Mouse (Mus musculus) retina, embryonic 14.5 days (tissue): ENCODE results near the gene Gpatch3.

Source experiments
- DNase-seq: peaks from one replicate; pipeline ENCODE4 v3.0.0-alpha.2; 2015; ENCODE audit warnings: low spot score

The Gpatch3 gene

DNA sequence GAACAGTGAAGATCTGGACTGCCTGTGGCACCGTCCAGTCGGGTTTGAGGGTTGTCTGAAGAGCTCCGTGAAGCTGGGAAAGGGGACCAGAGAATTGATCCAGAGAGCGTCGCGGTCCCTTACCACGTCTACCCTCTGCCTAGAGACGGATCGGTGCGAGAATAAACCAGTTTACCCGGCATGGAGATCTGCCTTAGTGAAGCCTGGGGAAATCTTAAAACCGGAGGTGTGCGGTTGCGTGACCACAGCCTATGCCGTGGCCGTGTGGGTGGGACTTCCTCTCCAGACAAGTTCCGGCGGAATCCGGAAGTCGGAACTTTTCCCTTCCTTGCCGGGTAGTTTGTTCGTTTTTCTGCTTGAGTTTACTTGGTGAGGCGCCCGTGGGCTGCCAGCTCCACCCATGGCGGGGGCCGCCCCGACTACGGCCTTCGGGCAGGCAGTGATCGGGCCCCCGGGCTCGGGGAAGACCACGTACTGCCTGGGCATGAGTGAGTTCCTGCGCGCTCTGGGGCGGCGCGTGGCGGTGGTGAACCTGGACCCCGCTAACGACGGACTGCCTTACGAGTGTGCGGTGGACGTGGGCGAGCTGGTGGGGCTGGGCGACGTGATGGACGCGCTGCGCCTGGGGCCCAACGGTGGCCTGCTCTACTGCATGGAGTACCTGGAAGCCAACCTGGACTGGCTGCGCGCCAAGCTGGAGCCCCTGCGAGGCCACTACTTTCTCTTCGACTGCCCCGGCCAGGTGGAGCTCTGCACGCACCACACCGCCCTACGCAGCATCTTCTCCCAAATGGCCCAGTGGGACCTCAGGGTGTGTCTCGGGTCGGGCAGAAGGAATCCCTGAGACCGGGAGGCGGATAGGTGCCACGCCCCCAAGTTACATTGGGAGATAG is 9.8 kb downstream of the Gpatch3 start, which contains the start of gene Gpn2:
Gene Gpn2 (plus strand): TSS at position 304 of the 893 bp plus-strand sequence.
- peak; percentile 84 for DNase-seq

DNA sequence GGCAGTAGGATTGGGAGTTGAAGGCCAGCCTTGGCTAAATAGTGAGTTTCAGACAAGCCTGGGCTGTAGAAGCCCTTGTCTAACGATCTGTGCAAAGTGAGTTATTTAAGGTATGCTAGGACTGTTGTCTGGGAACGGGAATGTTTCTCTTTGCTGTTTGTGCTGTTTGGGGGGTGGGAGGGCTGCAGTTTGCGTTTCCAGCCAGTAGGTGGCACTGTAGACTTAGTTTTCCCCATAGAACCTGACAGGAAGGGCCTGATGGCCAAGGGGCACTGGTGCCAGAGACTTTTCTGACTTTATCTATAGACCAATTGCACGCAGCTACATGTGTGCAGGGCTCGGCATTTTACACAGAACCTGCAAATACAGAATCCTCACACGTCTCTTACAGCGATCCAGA is 18.0 kb downstream of the Gpatch3 start:
- DNase-seq: peak; percentile 73

DNA sequence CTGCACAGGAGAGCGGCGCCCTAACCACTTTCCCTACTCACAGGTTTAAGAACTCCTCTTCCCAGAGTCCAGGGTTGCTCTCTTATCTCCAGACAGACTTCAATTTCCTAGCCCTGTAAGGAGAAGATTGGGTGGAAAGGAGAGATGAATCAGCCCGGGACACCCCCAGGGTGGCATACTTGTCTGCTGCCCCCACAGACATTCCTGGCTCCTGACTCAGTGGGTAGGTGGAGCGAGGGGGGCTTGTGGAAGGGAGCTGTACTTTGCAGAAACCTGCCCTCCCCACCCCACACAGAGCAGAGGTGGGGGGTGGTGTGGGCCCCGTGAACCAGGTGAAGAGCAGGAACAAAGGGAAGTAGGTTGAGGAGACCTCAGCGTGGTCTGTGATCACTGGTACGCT is 21.0 kb downstream of the Gpatch3 start:
- DNase-seq: no peak

DNA sequence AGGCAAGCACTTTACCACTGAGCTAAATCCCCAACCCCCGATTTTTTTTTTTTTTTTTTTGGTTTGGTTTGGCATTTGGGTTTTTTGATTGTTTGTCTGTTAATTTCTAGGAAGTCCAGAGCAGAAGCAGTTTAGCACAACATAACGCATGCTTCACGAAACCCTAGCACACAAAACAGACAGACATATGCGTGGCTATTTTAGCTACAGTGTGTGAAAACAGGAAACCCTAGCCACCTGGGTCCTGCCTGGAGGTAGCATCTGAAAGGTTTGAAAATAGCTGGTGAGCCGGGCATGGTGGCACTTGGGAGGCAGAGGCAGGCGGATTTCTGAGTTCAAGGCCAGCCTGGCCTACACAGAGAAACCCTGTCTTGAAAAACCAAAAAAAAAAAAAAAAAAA is 21.5 kb downstream of the Gpatch3 start:
- DNase-seq: no peak

DNA sequence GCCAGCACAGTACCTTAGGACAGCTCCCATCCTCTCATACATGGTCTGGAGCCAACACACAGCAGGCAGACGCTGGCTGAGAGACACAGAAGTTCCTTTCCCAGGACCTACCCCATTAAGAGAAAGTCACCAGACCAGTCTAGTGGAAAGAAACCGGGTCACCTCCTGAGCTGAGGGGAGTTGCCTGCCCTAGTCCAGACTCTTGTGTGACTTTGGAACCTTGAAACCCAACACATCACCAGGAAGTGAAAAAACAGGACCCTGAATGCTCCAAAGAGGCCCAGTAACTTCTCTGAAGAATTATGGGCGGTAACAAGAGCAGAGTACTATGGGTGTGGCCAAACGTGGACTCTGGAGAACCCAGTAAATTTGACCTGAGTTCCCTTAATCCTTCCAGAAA is 24.1 kb downstream of the Gpatch3 start:
- no peak for DNase-seq

DNA sequence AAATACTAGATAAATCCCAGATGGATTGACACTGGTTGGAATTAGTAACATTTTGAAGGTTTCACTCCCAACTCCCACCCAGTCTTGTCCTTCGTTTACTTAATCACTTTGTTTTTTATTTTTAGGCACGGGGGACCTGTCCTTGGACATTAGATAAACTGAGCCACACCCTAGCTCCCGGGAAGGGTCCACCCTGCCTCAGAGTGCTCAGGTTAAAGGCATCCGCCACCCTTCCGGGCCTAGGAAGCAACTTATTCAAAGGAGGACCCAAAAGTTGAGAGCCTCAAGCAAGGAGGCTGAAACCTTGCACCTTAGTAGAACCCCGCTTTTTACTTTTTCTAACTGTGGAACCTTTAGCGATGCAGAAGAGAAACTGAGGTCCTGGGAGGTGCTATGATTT is 24.6 kb downstream of the Gpatch3 start:
- DNase-seq: no peak

DNA sequence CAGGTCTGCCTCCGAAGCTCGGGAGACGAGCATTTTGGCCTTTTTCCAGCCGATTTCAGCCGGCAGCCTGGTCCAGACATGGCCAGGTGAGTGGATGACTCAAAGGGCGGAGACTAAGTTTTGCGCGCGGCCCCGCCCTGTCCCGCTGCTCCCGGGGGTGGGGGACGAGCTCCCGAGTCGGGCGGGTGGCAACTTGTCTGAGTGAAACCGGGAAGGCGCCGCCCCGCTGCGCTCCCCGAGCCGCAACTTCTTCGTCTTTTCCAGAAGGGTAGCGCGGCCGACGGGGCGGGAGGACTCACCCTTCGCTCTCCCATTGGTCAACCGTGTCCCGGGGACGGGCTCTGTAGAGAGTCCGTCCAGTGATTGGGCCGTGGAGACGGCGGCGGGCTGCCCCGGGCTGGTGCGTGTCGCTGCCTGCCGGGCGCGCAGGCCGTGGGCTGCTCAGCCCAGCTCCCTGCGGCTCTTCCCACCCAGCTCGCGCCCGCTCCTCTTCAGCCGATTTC is 25.1 kb downstream of the Gpatch3 start:
- DNase-seq: peak; percentile 81

DNA sequence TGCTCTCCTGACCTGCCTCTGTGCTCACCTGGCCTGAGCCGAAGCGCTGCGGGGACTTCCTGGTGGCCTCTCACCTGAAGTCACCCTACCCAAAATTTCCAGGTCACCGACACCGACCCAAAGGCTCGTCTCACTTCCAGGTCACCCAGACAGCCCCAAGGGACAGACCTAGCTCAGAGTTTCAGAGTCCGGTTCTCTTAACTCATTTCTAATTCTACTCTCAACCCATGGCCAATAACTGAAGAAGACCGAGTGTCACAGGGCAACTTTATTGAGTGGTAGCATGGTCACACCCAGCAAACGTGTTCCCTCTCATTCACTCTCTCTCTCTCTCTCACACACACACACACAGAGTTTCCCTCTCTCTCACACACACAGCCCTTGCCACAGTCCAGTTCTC is 25.8 kb downstream of the Gpatch3 start:
- DNase-seq: no peak

DNA sequence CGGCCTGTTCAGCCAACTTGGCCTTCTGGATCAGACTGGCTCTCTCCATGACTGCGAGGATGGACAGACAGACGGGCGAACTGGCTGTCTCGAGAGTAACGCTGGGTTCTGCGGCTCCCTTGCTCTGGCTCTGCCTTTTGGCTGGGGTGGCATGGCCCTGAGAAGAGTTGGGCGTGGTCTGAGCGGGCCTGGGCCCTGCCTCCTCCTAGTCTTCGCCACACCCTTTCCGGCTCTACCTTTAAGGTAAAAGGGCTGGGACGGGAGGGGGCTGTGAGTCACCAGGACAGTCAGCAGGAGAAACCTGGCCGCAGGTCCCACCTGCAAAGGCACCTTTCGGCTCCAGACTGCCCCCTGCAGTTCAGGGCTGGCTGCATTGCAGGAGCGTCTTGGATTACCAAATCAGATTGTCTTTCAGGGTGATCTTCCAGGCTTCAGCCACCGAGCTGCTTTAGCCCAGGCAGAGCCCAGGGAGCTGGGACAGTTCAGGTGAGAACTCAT is 27.2 kb downstream of the Gpatch3 start, which contains the start of gene Sfn:
Gene Sfn (minus strand): TSS at position 448 of the 498 bp plus-strand sequence.
- DNase-seq: peak; percentile 42

DNA sequence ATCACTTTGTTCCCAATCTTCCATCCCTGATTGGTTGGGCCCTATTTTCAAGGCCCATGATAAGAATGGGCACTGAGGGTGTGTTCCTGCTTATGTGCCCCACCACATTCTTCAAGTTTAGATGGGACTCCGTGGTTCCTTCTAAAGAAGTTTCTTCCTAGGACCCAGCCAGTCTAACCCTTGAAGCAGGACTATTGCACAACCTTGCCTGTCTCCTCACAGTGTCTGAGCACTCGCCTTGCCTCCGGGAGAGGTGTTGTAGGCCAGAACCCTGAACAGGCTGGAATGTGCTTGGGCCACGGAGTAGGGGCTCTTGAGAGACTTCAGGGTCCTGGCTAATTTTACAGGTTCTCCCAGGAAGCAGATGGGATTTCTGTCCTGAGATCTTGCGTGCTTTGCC is 28.5 kb downstream of the Gpatch3 start:
- DNase-seq: no peak

DNA sequence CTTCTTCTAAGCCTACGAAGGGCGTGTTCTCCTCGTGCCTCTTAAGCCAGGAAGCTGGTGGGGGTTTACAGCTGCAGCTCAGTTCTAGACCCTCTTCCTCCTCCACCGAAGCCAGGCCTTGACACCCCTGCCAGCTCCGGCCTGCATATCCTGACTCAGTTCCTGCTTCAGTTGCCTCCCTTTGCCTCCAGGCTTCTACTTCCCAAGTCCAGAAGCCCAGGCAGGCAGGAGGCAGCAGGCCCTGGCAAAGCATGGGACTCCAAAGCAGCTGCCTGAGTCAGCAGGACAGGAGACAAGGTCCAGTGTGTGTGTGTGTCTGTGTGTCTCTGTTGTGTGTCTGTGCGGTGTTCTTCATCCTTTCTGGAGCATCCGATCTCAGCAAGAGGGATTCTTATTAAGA is 29.6 kb downstream of the Gpatch3 start:
- DNase-seq: no peak

DNA sequence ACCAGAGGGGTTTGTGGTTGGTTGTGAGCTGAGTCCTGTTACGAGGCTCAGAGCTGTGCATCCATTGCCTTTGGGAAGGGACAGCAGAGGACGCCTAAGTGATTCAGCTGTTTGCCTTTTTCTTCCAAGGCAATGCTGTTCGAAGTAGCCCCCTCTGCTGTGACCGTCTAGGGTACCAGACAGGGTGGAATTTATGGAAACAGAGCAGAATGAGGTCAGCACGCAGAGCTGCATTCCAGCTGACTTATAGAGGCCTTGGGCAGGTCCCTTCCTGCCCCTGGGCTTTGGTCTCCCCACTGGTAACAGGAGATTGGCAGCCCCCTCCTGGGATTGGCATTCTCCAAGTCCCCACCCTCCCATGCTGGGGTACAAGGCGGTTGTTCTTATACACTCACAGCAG is 30.3 kb downstream of the Gpatch3 start:
- no peak for DNase-seq

DNA sequence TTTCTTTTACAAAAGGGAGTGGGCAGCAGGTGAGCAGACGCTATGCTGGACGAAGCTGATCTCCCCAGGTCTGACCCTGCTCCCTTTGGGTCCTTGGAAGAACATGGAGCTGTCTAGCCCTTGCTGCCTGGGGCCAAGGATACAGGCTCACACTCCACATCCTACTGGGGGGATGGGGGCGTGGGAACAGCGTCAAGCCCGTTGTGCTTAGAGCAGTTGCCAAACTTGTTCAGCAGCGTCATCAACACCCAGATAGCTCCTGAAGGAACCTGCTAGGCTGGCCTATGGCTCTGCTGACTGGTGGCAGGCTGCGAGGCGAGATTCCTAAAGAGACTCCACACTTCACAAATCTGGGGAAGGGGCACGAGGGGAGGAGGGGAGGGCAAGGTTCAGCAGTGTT is 30.8 kb downstream of the Gpatch3 start:
- DNase-seq: no peak

DNA sequence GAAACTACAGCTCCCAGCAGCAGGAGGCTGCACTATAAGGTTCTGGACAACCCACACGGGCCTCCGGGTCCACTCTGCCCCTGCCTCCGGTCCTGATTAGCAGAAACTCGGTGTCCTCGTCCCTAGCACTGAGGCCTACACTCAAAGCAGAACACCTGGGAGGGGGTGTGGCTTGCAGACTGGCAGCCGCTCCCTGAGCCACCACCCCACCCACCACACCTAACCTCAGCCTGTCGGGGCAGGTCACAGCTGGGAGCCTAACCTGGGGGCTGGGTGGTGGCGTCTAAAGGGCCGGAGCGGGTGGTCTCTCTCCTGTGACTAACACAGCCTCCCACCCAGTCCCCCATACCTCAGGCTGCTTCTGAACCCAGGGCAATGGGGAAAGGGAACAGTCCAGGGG is 32.7 kb downstream of the Gpatch3 start:
- no peak for DNase-seq

DNA sequence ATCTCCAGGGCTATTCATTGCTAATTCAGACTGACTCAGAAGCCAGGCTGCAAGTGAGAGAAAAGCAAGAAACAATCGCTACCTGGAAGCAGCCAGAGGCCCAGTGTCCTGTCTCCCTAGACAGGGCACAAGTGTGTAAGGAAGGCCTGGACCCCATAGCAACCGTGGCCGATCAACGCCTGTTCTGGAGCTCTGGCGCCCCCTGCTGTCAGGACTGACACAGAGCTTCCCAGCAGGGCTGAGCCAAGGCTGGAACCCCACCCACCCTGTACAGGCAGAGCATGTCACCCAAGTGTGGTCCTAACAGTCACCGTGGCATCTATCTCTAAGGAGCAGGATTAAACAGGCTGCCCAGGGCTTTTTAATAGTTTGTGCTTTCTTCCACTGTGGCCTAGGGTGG is 35.2 kb downstream of the Gpatch3 start:
- peak; percentile 83 for DNase-seq

DNA sequence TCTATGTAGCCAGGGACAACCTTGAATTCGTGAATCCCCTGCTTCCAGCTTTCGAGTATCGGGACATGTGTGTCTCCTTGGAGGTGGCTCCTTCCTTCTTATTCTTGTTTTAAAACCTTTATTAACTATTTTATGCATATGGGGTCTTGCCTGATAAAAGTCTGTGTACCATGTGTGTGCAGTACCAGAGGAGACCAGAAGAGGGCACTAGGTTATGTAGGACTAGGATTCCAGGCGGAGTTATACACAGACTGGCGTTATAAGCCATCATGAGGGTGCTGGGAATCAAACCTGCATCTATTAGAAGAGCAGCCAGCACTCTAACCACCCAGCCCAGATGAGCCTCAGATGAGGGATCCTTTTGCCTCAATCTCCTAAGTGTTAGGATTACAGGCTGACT is 37.3 kb downstream of the Gpatch3 start:
- no peak for DNase-seq

DNA sequence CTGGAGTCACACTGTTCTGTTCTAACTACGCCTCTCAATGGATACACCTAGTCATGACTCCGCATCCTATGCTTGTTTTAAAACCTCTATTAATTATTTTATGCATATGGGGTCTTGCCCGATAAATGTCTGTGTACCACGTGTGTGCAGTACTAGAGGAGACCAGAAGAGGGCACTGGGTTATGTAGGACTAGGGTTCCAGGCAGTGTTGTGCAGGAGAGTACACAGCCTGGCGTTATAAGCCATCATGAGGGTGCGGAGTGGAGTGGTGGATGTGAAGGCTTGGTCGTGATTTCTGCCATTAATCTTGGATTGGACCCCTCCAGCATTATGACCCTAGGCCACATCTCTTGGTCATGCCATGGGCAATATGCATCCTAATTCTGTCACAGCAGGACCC is 37.9 kb downstream of the Gpatch3 start:
- DNase-seq: no peak

DNA sequence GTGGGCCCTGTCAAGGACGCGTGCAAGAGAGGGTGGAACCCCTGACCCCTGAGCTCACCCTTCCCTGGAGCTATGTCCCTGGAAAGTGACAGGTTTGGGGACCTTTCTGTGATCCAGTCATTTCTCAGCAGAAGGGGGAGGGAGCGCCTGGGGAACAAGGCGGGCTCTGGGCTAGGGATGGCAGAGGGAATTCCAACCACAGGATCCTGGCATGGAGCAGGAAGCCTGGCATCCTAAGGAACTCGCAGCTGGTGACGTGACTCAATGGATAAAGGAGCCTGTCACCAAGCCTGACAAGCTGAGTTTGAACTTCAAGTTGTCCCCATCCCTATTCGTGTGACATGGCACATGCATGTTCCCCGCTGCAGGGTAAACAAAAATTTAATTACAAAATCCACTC is 38.5 kb downstream of the Gpatch3 start:
- no peak for DNase-seq

DNA sequence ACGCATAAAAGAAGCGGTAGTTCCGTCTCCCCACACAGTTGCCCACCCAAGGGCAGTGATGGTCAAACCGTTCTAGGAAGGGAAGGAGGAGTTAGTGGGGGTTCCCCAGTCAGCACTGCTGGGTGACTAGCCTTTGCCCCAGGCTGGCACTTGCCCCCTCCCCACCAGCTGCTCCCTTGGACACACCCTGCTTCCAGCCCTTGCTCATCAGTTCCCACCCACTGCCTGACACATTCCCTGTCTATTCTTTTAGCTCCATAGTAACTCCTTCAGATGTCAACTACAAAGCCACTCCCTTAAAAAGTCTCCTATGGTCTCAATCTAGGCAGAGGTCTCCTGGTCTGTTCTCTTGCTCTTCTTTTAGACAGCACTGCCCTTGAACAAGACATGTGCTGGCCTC is 39.3 kb downstream of the Gpatch3 start:
- DNase-seq: no peak

DNA sequence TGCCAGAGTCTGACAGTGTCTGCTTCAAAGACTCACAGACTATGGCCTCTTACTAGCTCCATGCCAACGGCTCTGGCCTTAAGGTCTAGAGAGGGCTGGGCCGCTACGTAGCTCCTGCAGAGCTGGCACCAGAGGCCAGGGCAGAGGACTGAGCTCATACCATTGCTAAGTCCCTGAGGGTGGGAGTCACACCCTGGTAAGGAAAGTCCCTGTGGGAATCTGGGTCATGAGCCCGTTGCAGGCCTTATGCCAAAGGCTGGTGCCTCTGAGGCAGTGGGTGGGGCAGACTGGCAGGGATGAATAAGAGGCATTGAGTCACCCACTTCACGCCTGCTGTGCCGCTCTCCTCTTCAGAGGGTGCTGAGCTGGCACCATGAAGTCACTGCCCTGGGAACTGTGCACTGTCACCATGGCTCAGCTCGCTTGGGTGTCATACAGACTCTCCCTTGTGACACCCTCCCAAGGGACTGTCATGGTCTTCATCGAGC is 39.8 kb downstream of the Gpatch3 start:
- no peak for DNase-seq

DNA sequence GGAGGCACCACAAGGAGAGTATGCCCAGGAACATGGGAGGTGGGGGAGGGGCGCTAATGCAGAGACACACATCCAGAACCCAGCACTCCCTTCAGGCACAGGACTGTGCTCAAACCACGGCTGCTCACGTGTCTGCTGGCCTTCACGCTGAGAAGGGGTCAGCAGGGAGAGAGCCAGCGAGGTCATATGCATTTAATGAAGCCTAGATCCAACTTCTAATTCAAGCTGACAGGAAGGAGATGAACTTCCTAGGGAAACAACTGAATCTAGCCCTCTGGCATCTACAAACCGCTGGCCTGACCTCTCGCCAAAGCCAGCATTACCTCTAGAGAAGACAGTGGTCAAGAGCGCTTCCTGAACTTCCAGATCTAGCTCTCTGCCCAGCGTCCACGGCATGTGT is 40.9 kb downstream of the Gpatch3 start:
- no peak for DNase-seq

DNA sequence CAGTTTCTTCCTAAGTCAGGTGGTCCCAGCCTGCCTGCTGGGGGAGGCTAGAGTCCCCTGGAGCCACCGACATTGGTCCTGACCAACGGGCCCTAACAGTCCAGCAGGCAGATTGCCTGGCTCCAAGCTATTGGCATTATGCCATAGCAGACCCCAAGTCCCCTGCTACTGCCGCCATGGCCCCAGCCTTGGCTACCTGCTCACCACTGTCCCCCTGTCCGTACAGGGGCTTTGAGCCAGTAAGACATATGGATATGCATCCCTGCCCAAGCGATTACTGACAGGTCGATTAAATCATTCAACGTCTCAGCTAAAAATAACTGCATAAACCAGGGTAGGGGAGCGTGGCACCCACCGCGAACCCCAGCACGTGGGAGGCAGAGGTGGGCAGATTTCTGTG is 43.4 kb downstream of the Gpatch3 start:
- DNase-seq: no peak

DNA sequence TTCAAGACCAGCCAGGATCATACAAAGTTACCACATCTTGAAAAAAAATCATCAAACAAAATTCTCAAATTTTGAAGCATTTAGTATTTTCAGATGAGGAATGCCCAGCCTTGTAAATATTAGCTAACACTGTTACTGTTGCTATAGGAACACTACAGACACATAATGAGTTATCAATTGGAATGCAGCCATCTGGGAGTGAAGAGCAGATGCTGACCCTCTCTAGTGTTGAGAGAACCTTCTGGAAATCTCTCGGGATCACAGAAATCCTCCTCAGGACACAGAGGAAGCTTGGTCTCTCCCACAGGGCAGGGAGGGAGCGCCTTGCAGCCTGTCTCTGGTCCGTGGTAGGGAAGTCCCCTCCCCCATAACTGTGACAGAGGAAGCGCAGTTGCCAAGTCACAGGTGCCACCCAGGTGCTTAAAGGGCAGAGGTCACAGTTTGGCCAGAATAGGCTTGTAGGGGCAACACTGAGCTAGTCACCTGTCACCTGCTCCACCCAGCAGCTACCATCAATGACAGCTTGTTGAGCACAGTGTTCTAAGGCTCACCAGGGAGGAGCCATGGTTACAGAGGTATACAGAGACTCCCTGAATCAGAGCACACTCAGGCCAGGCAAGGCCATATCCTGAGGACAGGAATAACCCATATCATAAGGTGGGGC is 45.1 kb downstream of the Gpatch3 start:
- no peak for DNase-seq
